Mouse (Mus musculus): ENCODE results near the gene Chrm3.

GRCm38 (mm10) chr13:9895045-9895625, 465.5 kb downstream of the Chrm3 start:
- TF ChIP-seq CTCF (IDR thresholded peaks at IDR 0.05): no peak
- TF ChIP-seq POLR2A (IDR thresholded peaks at IDR 0.05; ENCODE audit: insufficient read depth, low read depth, low read length): no peak
